ENCODE assay signal across 13 mouse cellular contexts in the genomic region with DNA sequence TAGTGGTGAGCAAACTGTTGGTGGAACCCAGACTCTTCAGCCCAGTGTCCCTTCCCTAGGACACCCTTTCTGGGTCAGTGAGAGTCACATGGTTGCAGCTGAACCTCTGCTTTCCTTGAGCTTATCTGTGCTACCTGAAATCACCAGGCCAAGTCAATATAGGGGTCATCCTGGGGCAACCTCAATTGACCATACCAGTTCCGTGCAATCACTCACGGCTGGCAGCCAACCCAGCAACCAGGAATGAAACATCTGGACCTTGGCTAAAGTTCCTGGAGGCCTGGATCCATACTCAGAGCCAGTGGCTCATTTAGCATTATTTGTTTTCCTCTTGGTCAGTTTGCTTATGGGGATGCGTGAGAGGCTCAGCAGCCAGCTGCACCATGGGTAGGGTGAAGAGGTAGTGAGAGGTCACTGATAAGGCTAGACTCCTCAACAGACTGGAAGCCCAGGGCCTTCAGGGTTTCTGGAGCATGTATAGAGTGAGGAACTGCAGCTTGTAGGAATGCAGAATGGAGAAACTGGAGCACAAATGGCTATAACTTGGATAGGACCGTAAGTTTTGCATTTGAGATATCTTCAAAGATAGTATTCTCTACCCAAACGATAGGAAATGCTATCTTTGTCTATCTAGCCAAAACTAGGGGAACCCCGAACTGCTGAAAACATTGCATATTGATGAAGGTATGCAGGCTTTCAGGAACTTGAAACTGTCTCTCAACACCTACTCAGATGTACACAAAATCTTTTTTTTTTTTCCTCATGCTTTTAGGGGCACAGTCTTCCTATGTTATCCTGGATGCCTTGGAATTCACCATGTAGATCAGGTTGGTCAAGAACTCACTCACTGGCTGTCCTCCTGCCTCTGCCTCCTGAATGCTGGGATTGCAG. TPM values are rescaled to one million over a fixed set of nuclear protein-coding genes. Genes with fewer than 3 reads are reported as not detected.
DNase-seq lines count a peak whose midpoint lies in the region; ATAC-seq and TF ChIP-seq lines count a peak whose summit lies in the region.
"Had no signal": no experiment of that assay in that cellular context is flagged by ENCODE, and none has a peak within 500 bp of the region (broad histone marks: within the 10 kb centered on the region; RNA-seq: fewer than 3 reads in every experiment).

No protein-coding gene starts in this region.

- DNase-seq in heart, postnatal 14 days, result peak; percentile 21 to 34
- no peak for DNase-seq in heart, postnatal 10 days
- DNase-seq in A20 (ENCODE audit: low read depth, low spot score), result peak; percentile 27
- DNase-seq in CH12.LX (ENCODE audit: extremely low read depth), result peak; percentile 46
- DNase-seq in left cerebral cortex, adult 11 months (ENCODE audit: low spot score), result no peak
- DNase-seq in layer of hippocampus, postnatal 10 days (ENCODE audit: low spot score in 2 of 2), result no peak
- DNase-seq in forebrain, embryonic 11.5 days (ENCODE audit: low spot score), result no peak
- DNase-seq: cerebellum, adult 8-10 months; lung, adult 2 months had no signal

- H3K9me3 ChIP-seq in CH12.LX (replicated peaks; ENCODE audit: low read length), result no peaks in the 10 kb centered on the region
- H3K9me3 ChIP-seq in liver, embryonic 12.5 days (replicated peaks), result no peaks in the 10 kb centered on the region
- no peaks in the 10 kb centered on the region for H3K9me3 ChIP-seq in forebrain, embryonic 11.5 days (ENCODE audit: control insufficient read depth, low read length)
- H3K9me3 ChIP-seq: hindbrain, embryonic 12.5 days; neural tube, embryonic 15.5 days had no signal

- in situ Hi-C loops in CH12.LX (cut with MboI; ENCODE audit: low pct_ligation_motif_present, low pct_unique_long_range_greater_than_20kb, low sequenced_read_pairs), result no loop called here

- TF ChIP-seq EP300 in CH12.LX (IDR thresholded peaks at IDR 0.05; ENCODE audit: low read length), result peak; percentile 64

- TF ChIP-seq POLR2A in CH12.LX (IDR thresholded peaks at IDR 0.05; ENCODE audit: low read depth, low read length), result no peak

- no peaks in the 10 kb centered on the region for H3K79me2 ChIP-seq in CH12.LX (replicated peaks; ENCODE audit: control insufficient read depth, extremely low read depth, insufficient read depth, poor library complexity, severe bottlenecking)

- no peaks in the 10 kb centered on the region for H3K36me3 ChIP-seq in CH12.LX (replicated peaks in 1 of 2; ENCODE audit: control insufficient read depth in 1 of 2, insufficient read depth in 1 of 2, low read length in 1 of 2)
- no peaks in the 10 kb centered on the region for H3K36me3 ChIP-seq in liver, embryonic 12.5 days
- H3K36me3 ChIP-seq in forebrain, embryonic 11.5 days (ENCODE audit: control insufficient read depth, insufficient read depth, low read length), result no peaks in the 10 kb centered on the region
- H3K36me3 ChIP-seq: hindbrain, embryonic 12.5 days; neural tube, embryonic 15.5 days had no signal

- no peaks in the 10 kb centered on the region for H3K27me3 ChIP-seq in CH12.LX (replicated peaks)
- no peaks in the 10 kb centered on the region for H3K27me3 ChIP-seq in liver, embryonic 12.5 days (replicated peaks)
- H3K27me3 ChIP-seq in forebrain, embryonic 11.5 days (ENCODE audit: control insufficient read depth, insufficient read depth, low read length), result no peaks in the 10 kb centered on the region
- H3K27me3 ChIP-seq: hindbrain, embryonic 12.5 days; neural tube, embryonic 15.5 days had no signal

- H3K4me2 ChIP-seq in CH12.LX (ENCODE audit: insufficient read depth, low read depth, poor library complexity, severe bottlenecking), result peak overlapping the region; percentile 23
- no peak overlapping the region for H3K4me2 ChIP-seq in liver, embryonic 12.5 days
- H3K4me2 ChIP-seq in forebrain, embryonic 11.5 days (ENCODE audit: low read depth, low read length, severe bottlenecking), result no peak overlapping the region
- H3K4me2 ChIP-seq: hindbrain, embryonic 12.5 days; neural tube, embryonic 15.5 days had no signal

- WGBS in liver, embryonic 12.5 days (ENCODE audit: insufficient replicate concordance), result 71% methylated on average over 6 of the region's 6 CpGs
- 93% methylated on average over 6 of the region's 6 CpGs for WGBS in forebrain, embryonic 11.5 days

- H3K27ac ChIP-seq in CH12.LX (ENCODE audit: insufficient read depth, low read depth), result no peak overlapping the region
- H3K27ac ChIP-seq in liver, embryonic 12.5 days, result no peak overlapping the region
- H3K27ac ChIP-seq in forebrain, embryonic 11.5 days (ENCODE audit: low read depth, low read length), result no peak overlapping the region
- H3K27ac ChIP-seq: hindbrain, embryonic 12.5 days; neural tube, embryonic 15.5 days had no signal

- ATAC-seq in liver, embryonic 12.5 days, result peak; percentile 44; the same call in 1 of the 2 replicates
- no peak for ATAC-seq in forebrain, embryonic 11.5 days (replicated peaks; ENCODE audit: low FRiP score)

- no peak for TF ChIP-seq RAD21 in CH12.LX (IDR thresholded peaks at IDR 0.05; ENCODE audit: low read depth, low read length)

- H3K4me3 ChIP-seq in CH12.LX (replicated peaks in 1 of 3; ENCODE audit: low read depth in 2 of 3, low read length in 2 of 3, poor library complexity in 1 of 3), result no peak overlapping the region
- no peak overlapping the region for H3K4me3 ChIP-seq in liver, embryonic 12.5 days
- H3K4me3 ChIP-seq in forebrain, embryonic 11.5 days (ENCODE audit: low read depth, low read length), result no peak overlapping the region
- H3K4me3 ChIP-seq: hindbrain, embryonic 12.5 days; megakaryocyte, embryonic 14.5 days; neural tube, embryonic 15.5 days had no signal

- no peak for TF ChIP-seq CTCF in CH12.LX (conservative IDR thresholded peaks at IDR 0.05 in 1 of 2, IDR thresholded peaks at IDR 0.05 in 1 of 2; ENCODE audit: low read depth in 2 of 2, low read length in 2 of 2)

- H3K9ac ChIP-seq in CH12.LX (ENCODE audit: insufficient read depth, low read depth), result no peak overlapping the region
- H3K9ac ChIP-seq in liver, embryonic 12.5 days, result no peak overlapping the region
- H3K9ac ChIP-seq in forebrain, embryonic 11.5 days (ENCODE audit: low read length), result no peak overlapping the region
- H3K9ac ChIP-seq: hindbrain, embryonic 12.5 days; neural tube, embryonic 15.5 days had no signal

- intact Hi-C loops in heart, postnatal 14 days (cut with DNase I), result no loop called here
- intact Hi-C loops in heart, postnatal 10 days (cut with DNase I), result no loop called here

- dilution Hi-C loops in CH12.LX (cut with MboI; ENCODE audit: extremely low pct_ligation_motif_present, extremely low pct_unique_long_range_greater_than_20kb, low sequenced_read_pairs), result no loop called here

- H3K4me1 ChIP-seq in CH12.LX (ENCODE audit: control insufficient read depth in 1 of 2, insufficient read depth in 2 of 2), result peaks cover 19 to 50% of the 10 kb centered on the region in 2 experiments
- H3K4me1 ChIP-seq in liver, embryonic 12.5 days, result peaks cover 5% of the 10 kb centered on the region; the same call in 1 of the 2 replicates
- H3K4me1 ChIP-seq in forebrain, embryonic 11.5 days (replicated peaks; ENCODE audit: control insufficient read depth, insufficient read depth, low read length), result 0 out of 2 replicates have a peak, but pooled peaks cover 3% of the 10 kb centered on the region

TF ChIP-seq in CH12.LX, 34 proteins besides CTCF, POLR2A, EP300 and RAD21:
- TF ChIP-seq ZNF384 (IDR thresholded peaks at IDR 0.05; ENCODE audit: low read depth, low read length) (peak; percentile 91), RCOR1 (conservative IDR thresholded peaks at IDR 0.05; ENCODE audit: low read depth, low read length) (no peak)

RNA-seq across cellular contexts. Expression of a gene that starts 56.4 kb away (rescaled TPM):
- total RNA-seq in heart, postnatal 14 days (2021), result 10 to 100 TPM; 43.3 to 46.1 TPM
- total RNA-seq in heart, postnatal 10 days (2021), result 10 to 100 TPM; 40.6 to 49.1 TPM
- total RNA-seq in CH12.LX (2012; rRNA removed) (13.1 and 13.6 TPM in 2 replicates), CH12.LX (2014; rRNA removed) (8.0 and 8.2 TPM in 2 replicates)
- 9.3 and 9.7 TPM in 2 replicates for polyA plus RNA-seq in CH12.LX (2012; ENCODE audit: insufficient read length, low read depth)
- polyA plus RNA-seq in liver, embryonic 12.5 days (2016; fragmentation: Nextera tagmentation; extraction: Ambion mirVana), result 1.6 and 1.7 TPM in 2 replicates
- total RNA-seq in layer of hippocampus, postnatal 10 days (2021), result 10 to 100 TPM; 90.8 to 94.3 TPM
- polyA plus RNA-seq in forebrain, embryonic 11.5 days (2014; fragmentation: Nextera tagmentation; extraction: Ambion mirVana), result 2.2 and 3.3 TPM in 2 replicates

Comparison
In these comparisons a context has a peak if more than half of its experiments do, and no peak if none do; other contexts are left out.
1. DNase-seq: peak in heart, postnatal 14 days (2 of 2), A20 (single experiment) and CH12.LX (single experiment); none in heart, postnatal 10 days (0 of 2), left cerebral cortex, adult 11 months (single experiment), layer of hippocampus, postnatal 10 days (0 of 2) and forebrain, embryonic 11.5 days (single experiment).